Mouse (Mus musculus) CD8-positive naive resting alpha-beta T cell, adult 2 months (primary cell): ENCODE data around the gene 4930438A08Rik.

Source experiments
- DNase-seq, 2 experiments: peaks; one replicate each; pipeline ENCODE4 v3.0.0; 2022; ENCODE audit warnings: low read depth in 2 of 2, low spot score in 2 of 2

4930438A08Rik gene

GRCm38 (mm10) chr11:58322824-58323569 is 48.4 kb downstream of the 4930438A08Rik start:
- DNase-seq = peak; percentile 91 to 93

DNA sequence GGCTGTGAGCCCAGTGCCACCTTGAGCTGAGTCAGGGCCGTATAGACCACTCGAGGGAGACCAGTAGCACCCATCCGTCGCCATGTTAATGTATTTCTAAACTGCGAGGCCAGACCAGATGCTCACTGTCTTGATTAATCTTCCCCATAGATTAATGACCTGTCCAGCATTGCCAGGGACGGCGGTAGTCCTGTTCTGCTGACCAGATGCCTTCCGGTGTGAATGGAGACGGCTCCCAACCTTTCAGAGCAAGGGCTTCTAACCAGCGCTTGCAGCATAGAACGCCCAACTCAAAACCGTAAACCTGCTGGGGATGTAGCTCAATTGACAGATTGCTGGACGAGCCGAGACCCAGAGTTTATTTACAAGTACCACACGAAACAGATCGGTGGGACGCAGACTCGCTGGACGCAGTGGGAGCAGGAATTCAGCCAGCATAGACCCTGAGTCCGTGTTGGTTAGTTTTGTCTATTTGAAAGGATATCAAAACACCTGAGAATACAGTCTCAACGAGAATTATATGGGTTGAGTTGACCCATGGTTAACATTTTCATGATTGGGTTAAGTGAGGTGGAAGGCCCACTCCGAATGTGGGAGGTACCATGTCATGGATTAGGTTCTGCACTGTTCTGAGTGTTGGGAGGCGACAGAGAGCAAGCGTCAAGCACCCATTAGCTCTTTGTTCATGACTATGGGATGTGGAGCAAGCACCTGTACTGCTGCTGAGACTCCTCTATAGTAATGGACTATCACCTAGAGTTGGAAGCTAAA is 49.2 kb downstream of the 4930438A08Rik start:
- DNase-seq = no peak

DNA sequence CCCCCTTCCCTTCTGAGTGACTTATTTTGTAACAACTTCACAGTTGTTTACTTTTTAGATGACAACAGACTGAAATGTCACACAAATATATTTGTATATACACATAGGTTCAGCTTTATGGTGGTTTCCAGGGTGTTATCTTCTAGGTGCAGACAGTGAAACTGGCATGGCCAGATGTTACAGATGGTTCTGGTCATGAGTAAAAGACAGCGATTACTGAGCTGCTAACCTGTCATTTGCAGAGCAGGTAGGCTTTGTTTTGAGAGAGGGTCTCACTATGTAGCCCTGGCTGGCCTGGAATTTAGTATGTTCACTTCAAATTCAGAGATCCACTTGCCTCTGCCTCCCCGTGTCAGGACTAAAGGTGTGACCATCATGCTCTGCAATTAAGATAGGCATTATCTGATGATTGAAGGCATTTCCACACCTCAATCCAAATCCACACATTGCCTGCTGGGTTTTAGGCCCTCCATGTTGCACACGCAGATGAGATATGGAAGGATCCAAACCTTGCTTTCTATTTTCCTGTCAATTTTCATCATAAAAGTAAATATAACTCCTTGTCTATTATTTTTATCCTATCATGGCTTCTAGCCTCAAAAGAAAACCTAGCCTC is 50.1 kb downstream of the 4930438A08Rik start:
- no peak for DNase-seq

DNA sequence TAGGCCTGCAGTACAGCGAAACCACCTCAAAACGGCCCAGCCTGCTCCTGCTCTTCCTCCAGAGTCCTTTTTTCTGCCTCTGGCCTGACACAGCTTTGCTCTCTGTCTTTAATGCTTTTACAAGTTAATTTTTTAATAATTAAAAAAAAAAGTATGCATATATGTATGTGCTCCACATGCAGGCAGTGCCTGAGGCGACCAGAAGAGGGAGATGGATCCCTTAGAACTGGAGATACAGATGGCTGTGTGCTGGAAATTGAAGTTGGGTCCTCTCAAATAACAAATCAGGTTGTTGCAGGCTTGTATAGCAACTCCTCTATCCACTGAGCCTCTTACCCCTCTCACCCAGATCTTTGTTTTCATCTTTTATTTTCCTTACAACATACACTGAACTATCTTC is 52.2 kb downstream of the 4930438A08Rik start:
- peak in 1 of 2 experiments; percentile 33 for DNase-seq

- no peak for DNase-seq
These were observed 55.3 kb downstream of the 4930438A08Rik start for GRCm38 (mm10) chr11:58329906-58330275.

DNA sequence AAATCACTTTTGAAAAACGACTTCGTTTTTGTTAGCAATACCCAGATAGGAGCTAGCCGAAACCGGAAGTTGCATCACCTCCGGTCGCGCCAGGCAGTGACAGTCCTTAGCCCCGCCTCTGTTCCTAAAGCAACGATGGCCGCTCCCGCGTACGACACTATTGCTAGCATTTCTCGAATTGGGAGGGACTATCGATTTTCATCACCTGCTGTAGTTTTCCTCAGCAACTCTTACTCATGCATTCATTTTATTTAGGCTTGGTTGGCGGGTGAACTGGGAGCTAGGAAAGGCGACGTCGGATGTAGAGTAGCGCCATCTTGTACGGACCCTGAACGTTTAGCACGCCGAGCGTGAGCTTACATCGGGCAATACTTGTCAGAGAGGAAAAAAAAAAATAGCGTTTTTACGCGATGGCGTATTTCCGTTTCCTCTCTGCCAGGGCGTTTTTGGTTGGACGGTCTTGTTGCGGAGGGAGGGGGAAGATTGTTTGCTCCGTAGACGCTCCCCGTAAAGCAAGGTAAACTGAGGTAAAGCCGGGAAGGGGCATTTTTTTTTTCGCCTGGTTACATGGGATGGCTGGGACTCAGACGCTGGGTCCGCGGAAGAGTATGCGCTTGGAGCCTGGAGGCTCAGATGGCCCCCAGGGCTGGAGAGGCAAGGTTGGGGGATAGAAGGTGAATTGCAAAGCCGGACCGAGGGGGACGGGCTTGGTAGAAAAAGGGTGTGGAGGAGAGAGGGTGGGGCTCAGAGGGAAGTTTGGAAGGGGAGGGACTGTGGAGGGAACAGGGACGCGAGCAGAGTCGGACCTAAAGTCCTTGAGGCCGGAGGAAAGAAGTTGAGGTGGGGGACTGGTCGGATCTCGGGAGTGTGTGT is 55.9 kb downstream of the 4930438A08Rik start, which contains the start of the genes Zfp672 and Sh3bp5l:
Zfp672 (minus strand) TSS at position 64 of the 873 bp plus-strand sequence.
Sh3bp5l (plus strand) TSS at position 449 of the 873 bp plus-strand sequence.
- peak; percentile 80 to 87 for DNase-seq

DNA sequence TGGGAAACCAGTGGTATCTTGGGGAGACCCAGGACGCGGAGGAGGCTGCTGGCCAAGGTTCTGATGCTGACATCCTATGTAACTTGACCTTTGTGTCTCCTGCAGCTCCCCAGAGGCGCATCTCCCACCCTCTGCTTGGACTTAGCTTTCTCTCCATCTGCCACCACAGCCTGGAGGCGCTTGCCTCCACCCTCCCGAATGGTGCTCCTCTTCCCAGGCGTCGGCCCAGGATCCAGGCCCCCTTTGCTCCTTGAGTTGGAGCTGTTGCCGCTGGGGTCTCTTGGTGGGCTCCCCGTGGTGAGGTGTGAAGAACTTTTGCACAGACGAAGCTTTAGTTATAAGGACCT is 56.5 kb downstream of the 4930438A08Rik start:
- no peak for DNase-seq

DNA sequence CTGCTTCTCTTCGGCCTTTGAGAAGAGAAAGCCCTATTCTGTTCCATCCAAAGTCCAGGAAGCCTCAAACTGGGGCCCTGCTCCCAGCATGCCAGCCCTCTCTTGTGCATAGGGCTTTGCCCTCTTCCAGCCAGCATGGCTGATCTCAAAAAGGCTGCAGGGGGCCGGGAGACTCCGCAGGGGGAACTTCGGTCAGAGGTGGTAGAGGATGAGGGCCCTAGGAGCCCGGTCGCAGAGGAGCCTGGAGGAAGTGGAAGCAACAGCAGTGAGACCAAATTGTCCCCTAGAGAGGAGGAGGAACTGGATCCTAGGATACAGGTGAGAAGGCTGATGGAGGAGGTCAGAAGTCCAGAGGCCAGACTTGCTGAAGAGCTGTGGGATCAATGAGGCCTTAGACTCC is 56.9 kb downstream of the 4930438A08Rik start:
- DNase-seq = no peak

DNA sequence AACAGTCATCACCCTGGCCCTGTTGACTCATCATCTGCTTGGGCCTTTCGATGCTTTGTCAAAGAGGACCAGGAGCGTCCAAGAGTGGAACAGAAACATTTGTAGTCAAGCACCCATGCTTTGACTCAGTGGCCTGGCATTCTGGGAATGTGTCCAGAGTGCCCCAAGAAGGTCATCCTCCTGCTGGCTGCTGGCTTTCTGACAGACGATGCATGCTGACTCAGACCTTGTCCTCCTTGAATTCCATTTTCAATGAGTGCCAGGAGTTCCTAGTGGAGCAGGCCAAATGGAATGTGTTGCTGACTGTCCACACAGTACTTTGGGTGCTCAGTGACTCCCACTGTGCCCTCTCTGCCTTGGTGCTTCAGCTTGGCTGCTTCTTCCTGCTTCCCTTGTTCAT is 60.1 kb downstream of the 4930438A08Rik start:
- no peak for DNase-seq
